Mouse (Mus musculus) heart, postnatal 0 days (tissue): ENCODE data around the gene Tox3.

ENCODE experiments used
- CTCF ChIP-seq: IDR thresholded peaks from 2 replicates; pipeline ENCODE4 v1.5.1; 2016; ENCODE audit warnings: antibody characterized with exemption, control low read depth, low read depth
- EP300 ChIP-seq: IDR thresholded peaks from 2 replicates; pipeline ENCODE4 v1.6.1; 2016; ENCODE audit warnings: antibody characterized with exemption, low read depth

- TF ChIP-seq CTCF: no peak
- no peak for TF ChIP-seq EP300
These were observed 962 bp upstream of the Tox3 start for GRCm38 (mm10) chr8:90348926-90349683.
